Mouse (Mus musculus): ENCODE measurements around the gene Hcar1. TPM values are rescaled to one million over a fixed set of nuclear protein-coding genes. Genes with fewer than 3 reads are reported as not detected.
A peak's percentile ranks its signal among the peaks of the same experiment; 100 is the strongest.

Gene Hcar1
- total and polyA plus RNA-seq, 2 experiments from 2014 or later: 0.18 to 5.3 TPM

- Histone ChIP-seq H3K27me3 (ENCODE audit: control insufficient read depth, insufficient read depth, low read length) (no peaks in the 10 kb centered on the region), H3K9me3 (replicated peaks; ENCODE audit: control insufficient read depth, low read length) (no peaks in the 10 kb centered on the region), H3K36me3 (replicated peaks; ENCODE audit: control insufficient read depth, insufficient read depth, low read length) (peaks cover 36% of the 10 kb centered on the region), H3K9ac (replicated peaks; ENCODE audit: low read depth, low read length) (peak within 1 kb of the TSS; percentile 97), H3K4me1 (ENCODE audit: control insufficient read depth, insufficient read depth) (peaks cover 8% of the 10 kb centered on the region; the same call in 1 of the 2 replicates), H3K4me2 (ENCODE audit: low read depth, low read length) (peak within 1 kb of the TSS; percentile 89), H3K27ac (ENCODE audit: low read depth) (peak within 1 kb of the TSS; percentile 82), H3K4me3 (ENCODE audit: low read depth, low read length) (peak within 1 kb of the TSS; percentile 94)
- WGBS: under 1% methylated on average over 57 of the region's 61 CpGs
- peak; percentile 100 for TF ChIP-seq EP300 (IDR thresholded peaks at IDR 0.05; ENCODE audit: low read depth)
- peak; percentile 97 for TF ChIP-seq CTCF (IDR thresholded peaks at IDR 0.05; ENCODE audit: low read depth)
- ATAC-seq (ENCODE audit: insufficient read depth, low read depth) (peak; percentile 98), DNase-seq (ENCODE audit: low spot score) (peak; percentile 96)
Measured at GRCm38 (mm10) chr5:123906976-123907630, 27.3 kb upstream of the Hcar1 start, which contains the start of gene Denr. TSS of gene Denr (plus strand) at chr5:123907175.

GRCm38 (mm10) chr5:123906146-123906975 is 26.5 kb upstream of the Hcar1 start:
- ATAC-seq (ENCODE audit: insufficient read depth, low read depth): no peak
- peaks cover 29% of the 10 kb centered on the region for H3K36me3 ChIP-seq (replicated peaks; ENCODE audit: control insufficient read depth, insufficient read depth, low read length)
- 0 out of 2 replicates have a peak overlapping the region, but pooled peaks have one; percentile 10 for H3K4me2 ChIP-seq (ENCODE audit: low read depth, low read length)
- TF ChIP-seq CTCF (IDR thresholded peaks at IDR 0.05; ENCODE audit: low read depth) (no peak), EP300 (IDR thresholded peaks at IDR 0.05; ENCODE audit: low read depth) (no peak)
- WGBS: 69% methylated on average over 17 of the region's 17 CpGs
- DNase-seq (ENCODE audit: low spot score): no peak
- H3K4me3 ChIP-seq (ENCODE audit: low read depth, low read length): no peak overlapping the region
- peaks cover 8% of the 10 kb centered on the region; the same call in 1 of the 2 replicates for H3K4me1 ChIP-seq (ENCODE audit: control insufficient read depth, insufficient read depth)
- H3K27ac ChIP-seq (ENCODE audit: low read depth): no peak overlapping the region
- no peaks in the 10 kb centered on the region for H3K9me3 ChIP-seq (replicated peaks; ENCODE audit: control insufficient read depth, low read length)
- H3K9ac ChIP-seq (replicated peaks; ENCODE audit: low read depth, low read length): no peak overlapping the region
- H3K27me3 ChIP-seq (ENCODE audit: control insufficient read depth, insufficient read depth, low read length): no peaks in the 10 kb centered on the region

GRCm38 (mm10) chr5:123904059-123904672 is 24.3 kb upstream of the Hcar1 start:
- Histone ChIP-seq H3K4me2 (ENCODE audit: low read depth, low read length) (no peak overlapping the region), H3K4me1 (ENCODE audit: control insufficient read depth, insufficient read depth) (peaks cover 8% of the 10 kb centered on the region; the same call in 1 of the 2 replicates), H3K9me3 (replicated peaks; ENCODE audit: control insufficient read depth, low read length) (no peaks in the 10 kb centered on the region), H3K9ac (replicated peaks; ENCODE audit: low read depth, low read length) (no peak overlapping the region), H3K27ac (ENCODE audit: low read depth) (no peak overlapping the region), H3K4me3 (ENCODE audit: low read depth, low read length) (no peak overlapping the region), H3K36me3 (replicated peaks; ENCODE audit: control insufficient read depth, insufficient read depth, low read length) (peaks cover 9% of the 10 kb centered on the region), H3K27me3 (ENCODE audit: control insufficient read depth, insufficient read depth, low read length) (no peaks in the 10 kb centered on the region)
- WGBS: 66% methylated on average over 11 of the region's 11 CpGs
- no peak for TF ChIP-seq EP300 (IDR thresholded peaks at IDR 0.05; ENCODE audit: low read depth)
- ATAC-seq (ENCODE audit: insufficient read depth, low read depth) (no peak), DNase-seq (ENCODE audit: low spot score) (no peak)

GRCm38 (mm10) chr5:123897352-123897751 is 17.5 kb upstream of the Hcar1 start:
- TF ChIP-seq CTCF (IDR thresholded peaks at IDR 0.05; ENCODE audit: low read depth): no peak
- no peak for TF ChIP-seq EP300 (IDR thresholded peaks at IDR 0.05; ENCODE audit: low read depth)
- DNase-seq (ENCODE audit: low spot score): no peak
- Histone ChIP-seq H3K36me3 (replicated peaks; ENCODE audit: control insufficient read depth, insufficient read depth, low read length) (no peaks in the 10 kb centered on the region), H3K4me2 (ENCODE audit: low read depth, low read length) (no peak overlapping the region), H3K27ac (ENCODE audit: low read depth) (no peak overlapping the region), H3K4me3 (ENCODE audit: low read depth, low read length) (no peak overlapping the region), H3K4me1 (ENCODE audit: control insufficient read depth, insufficient read depth) (no peaks in the 10 kb centered on the region), H3K9ac (replicated peaks; ENCODE audit: low read depth, low read length) (no peak overlapping the region), H3K9me3 (replicated peaks; ENCODE audit: control insufficient read depth, low read length) (no peaks in the 10 kb centered on the region), H3K27me3 (ENCODE audit: control insufficient read depth, insufficient read depth, low read length) (no peaks in the 10 kb centered on the region)
- ATAC-seq (ENCODE audit: insufficient read depth, low read depth): no peak
- WGBS: 77% methylated on average over 13 of the region's 13 CpGs

- H3K27me3 ChIP-seq (ENCODE audit: control insufficient read depth, insufficient read depth, low read length): no peaks in the 10 kb centered on the region
Measured at GRCm38 (mm10) chr5:123896395-123896794, 16.6 kb upstream of the Hcar1 start.

More at GRCm38 (mm10) chr5:123896395-123896794, 16.6 kb upstream of the Hcar1 start:
- Histone ChIP-seq H3K9ac (replicated peaks; ENCODE audit: low read depth, low read length) (no peak overlapping the region), H3K27ac (ENCODE audit: low read depth) (no peak overlapping the region), H3K36me3 (replicated peaks; ENCODE audit: control insufficient read depth, insufficient read depth, low read length) (no peaks in the 10 kb centered on the region), H3K4me1 (ENCODE audit: control insufficient read depth, insufficient read depth) (no peaks in the 10 kb centered on the region), H3K4me2 (ENCODE audit: low read depth, low read length) (no peak overlapping the region), H3K4me3 (ENCODE audit: low read depth, low read length) (no peak overlapping the region), H3K9me3 (replicated peaks; ENCODE audit: control insufficient read depth, low read length) (no peaks in the 10 kb centered on the region)
- no peak for TF ChIP-seq CTCF (IDR thresholded peaks at IDR 0.05; ENCODE audit: low read depth)
- TF ChIP-seq EP300 (IDR thresholded peaks at IDR 0.05; ENCODE audit: low read depth): no peak
- ATAC-seq (ENCODE audit: insufficient read depth, low read depth) (no peak), DNase-seq (ENCODE audit: low spot score) (no peak)
- WGBS: 74% methylated on average over 11 of the region's 11 CpGs

All from heart, postnatal 0 days (tissue).